Mouse (Mus musculus) T-helper 2 cell (primary cell): ENCODE results near the gene Mgll.

Experiments
- in situ Hi-C: fragments of 300-600 bp; cut with MboI, MseI; formaldehyde crosslinking; loops from one replicate; pipeline ENCODE4 v1.15.1; 2025; ENCODE audit warnings: high pct_unique_total_duplicates

The Mgll gene

GRCm38 (mm10) chr6:88717143-88718032 lies 6.8 kb upstream of the Mgll start:
- in situ Hi-C loops, result no loop called here

GRCm38 (mm10) chr6:88718033-88718725 lies 6.0 kb upstream of the Mgll start:
- in situ Hi-C loops, result no loop called here

GRCm38 (mm10) chr6:88721059-88721458 lies 3.2 kb upstream of the Mgll start:
- in situ Hi-C loops, result no loop called here

GRCm38 (mm10) chr6:88722906-88723305 lies 1.3 kb upstream of the Mgll start:
- in situ Hi-C loops, result no loop called here

- in situ Hi-C loops, result no loop called here
Measured at GRCm38 (mm10) chr6:88723806-88724312, 353 bp upstream of the Mgll start.

GRCm38 (mm10) chr6:88725590-88725989 lies 1.4 kb downstream of the Mgll start:
- in situ Hi-C loops, result no loop called here

- in situ Hi-C loops, result no loop called here
Measured at GRCm38 (mm10) chr6:88726252-88727211, 2.3 kb downstream of the Mgll start.

GRCm38 (mm10) chr6:88727490-88727889 lies 3.3 kb downstream of the Mgll start:
- in situ Hi-C loops, result no loop called here

- in situ Hi-C loops, result no loop called here
Measured at GRCm38 (mm10) chr6:88728054-88728453, 3.8 kb downstream of the Mgll start.

GRCm38 (mm10) chr6:88728515-88728914 lies 4.3 kb downstream of the Mgll start:
- in situ Hi-C loops, result no loop called here

- in situ Hi-C loops, result no loop called here
Measured at GRCm38 (mm10) chr6:88731211-88731751, 7.1 kb downstream of the Mgll start.

GRCm38 (mm10) chr6:88731991-88732390 lies 7.8 kb downstream of the Mgll start:
- in situ Hi-C loops, result no loop called here

GRCm38 (mm10) chr6:88732643-88733613 lies 8.7 kb downstream of the Mgll start:
- in situ Hi-C loops, result no loop called here

GRCm38 (mm10) chr6:88736337-88736736 lies 12.1 kb downstream of the Mgll start:
- in situ Hi-C loops, result no loop called here

GRCm38 (mm10) chr6:88736741-88737508 lies 12.7 kb downstream of the Mgll start:
- in situ Hi-C loops, result no loop called here

GRCm38 (mm10) chr6:88737509-88737888 lies 13.3 kb downstream of the Mgll start:
- in situ Hi-C loops, result no loop called here

- in situ Hi-C loops, result no loop called here
Measured at GRCm38 (mm10) chr6:88741041-88741440, 16.8 kb downstream of the Mgll start.

- in situ Hi-C loops, result no loop called here
Measured at GRCm38 (mm10) chr6:88741791-88742190, 17.6 kb downstream of the Mgll start.

- in situ Hi-C loops, result no loop called here
Measured at GRCm38 (mm10) chr6:88742286-88743011, 18.2 kb downstream of the Mgll start.
